Mouse (Mus musculus) hindbrain, embryonic 12.5 days (tissue): ENCODE measurements around the gene Slc2a3. TPM values are rescaled to one million over a fixed set of nuclear protein-coding genes. Genes with fewer than 3 reads are reported as not detected.
"Not testable (repeated sequence)": the region's sequence is repeated elsewhere in the genome, so short reads cannot be mapped to it uniquely, and the experiment has no call there.

Experiments
- ATAC-seq: fragments of 200-750 bp; cut with Nextera tagmentation; 2 replicates; pipeline ENCODE4 v1.8.0; 2017; ENCODE audit warnings: moderate TSS enrichment; ENCODE audit not compliant: low FRiP score
- H3K27ac ChIP-seq: fragments of 300-500 bp; sonication (generic); 2 replicates; pipeline ENCODE4 v1.5.1; 2016; ENCODE audit warnings: mild to moderate bottlenecking
- H3K27me3 ChIP-seq: fragments of 300-500 bp; sonication (generic); 2 replicates; pipeline ENCODE4 v1.6.1; 2016; ENCODE audit warnings: mild to moderate bottlenecking
- H3K36me3 ChIP-seq: fragments of 300-500 bp; sonication (generic); 2 replicates; pipeline ENCODE4 v1.6.1; 2016; ENCODE audit warnings: mild to moderate bottlenecking
- H3K4me1 ChIP-seq: fragments of 300-500 bp; sonication (generic); 2 replicates; pipeline ENCODE4 v1.6.1; 2016
- H3K4me2 ChIP-seq: fragments of 300-500 bp; sonication (generic); replicated peaks from 2 replicates; pipeline ENCODE4 v1.6.1; 2016; ENCODE audit warnings: mild to moderate bottlenecking
- H3K4me3 ChIP-seq: fragments of 300-500 bp; sonication (generic); 2 replicates; pipeline ENCODE4 v1.5.1; 2016; ENCODE audit warnings: mild to moderate bottlenecking
- H3K9ac ChIP-seq: fragments of 300-500 bp; sonication (generic); 2 replicates; pipeline ENCODE4 v1.6.1; 2016; ENCODE audit warnings: mild to moderate bottlenecking, moderate library complexity
- H3K9me3 ChIP-seq: fragments of 300-500 bp; sonication (generic); replicated peaks from 2 replicates; pipeline ENCODE4 v1.6.1; 2016; ENCODE audit warnings: mild to moderate bottlenecking
- WGBS: fragments of 180-500 bp; shearing (Covaris S2); methylation state at CpG from one replicate; pipeline ENCODE4 v1.1.7; 2016; 5-methylcytosine and 5-hydroxymethylcytosine counted together
- polyA plus RNA-seq: library from polyadenylated mRNA; unstranded; fragments of >200 nt; fragmentation: Nextera tagmentation; extraction: Ambion mirVana; gene quantifications from 2 replicates; pipeline ENCODE4 v1.2.1, GENCODE M21; 2016

Slc2a3 gene
- polyA plus RNA-seq, 1 experiment from 2014 or later: 24.7 TPM

GRCm38 (mm10) chr6:122755913-122756312 is 45.5 kb downstream of the Slc2a3 start:
- ATAC-seq: no peak
- H3K9me3 ChIP-seq: no peaks in the 10 kb centered on the region
- no peak overlapping the region for H3K9ac ChIP-seq
- no peaks in the 10 kb centered on the region for H3K4me1 ChIP-seq
- no peak overlapping the region for H3K27ac ChIP-seq
- 52% methylated on average over 2 of the region's 2 CpGs for WGBS
- no peaks in the 10 kb centered on the region for H3K36me3 ChIP-seq
- H3K27me3 ChIP-seq: no peaks in the 10 kb centered on the region
- no peak overlapping the region for H3K4me2 ChIP-seq
- no peak overlapping the region for H3K4me3 ChIP-seq

- Histone ChIP-seq H3K9ac (no peak overlapping the region), H3K4me2 (no peak overlapping the region), H3K36me3 (no peaks in the 10 kb centered on the region), H3K4me3 (no peak overlapping the region), H3K27me3 (peaks cover 3% of the 10 kb centered on the region), H3K27ac (no peak overlapping the region), H3K9me3 (no peaks in the 10 kb centered on the region), H3K4me1 (no peaks in the 10 kb centered on the region)
- no peak for ATAC-seq
- WGBS: 82% methylated on average over 6 of the region's 6 CpGs
These were observed 50.9 kb downstream of the Slc2a3 start for GRCm38 (mm10) chr6:122750579-122750978.

GRCm38 (mm10) chr6:122744505-122745249 is 56.8 kb downstream of the Slc2a3 start:
- Histone ChIP-seq H3K4me2 (no peak overlapping the region), H3K4me1 (peaks cover 6% of the 10 kb centered on the region), H3K27ac (no peak overlapping the region), H3K36me3 (no peaks in the 10 kb centered on the region), H3K4me3 (no peak overlapping the region), H3K27me3 (peaks cover 46% of the 10 kb centered on the region), H3K9ac (no peak overlapping the region), H3K9me3 (no peaks in the 10 kb centered on the region)
- 23% methylated on average over 10 of the region's 10 CpGs for WGBS
- ATAC-seq: no peak

GRCm38 (mm10) chr6:122743353-122743752 is 58.1 kb downstream of the Slc2a3 start:
- peaks cover 46% of the 10 kb centered on the region for H3K27me3 ChIP-seq
- 16% methylated on average over 11 of the region's 11 CpGs for WGBS
- no peak overlapping the region for H3K27ac ChIP-seq
- no peaks in the 10 kb centered on the region for H3K36me3 ChIP-seq
- no peak for ATAC-seq
- H3K4me2 ChIP-seq: 0 out of 2 replicates have a peak overlapping the region, but pooled peaks have one; percentile 17
- H3K4me1 ChIP-seq: peaks cover 6% of the 10 kb centered on the region
- no peak overlapping the region for H3K4me3 ChIP-seq
- H3K9ac ChIP-seq: no peak overlapping the region
- no peaks in the 10 kb centered on the region for H3K9me3 ChIP-seq

GRCm38 (mm10) chr6:122742228-122742899 is 59.1 kb downstream of the Slc2a3 start:
- Histone ChIP-seq H3K4me2 (peak overlapping the region; percentile 79), H3K27me3 (peaks cover 46% of the 10 kb centered on the region), H3K4me1 (peaks cover 6% of the 10 kb centered on the region), H3K9me3 (no peaks in the 10 kb centered on the region), H3K27ac (no peak overlapping the region), H3K4me3 (peak overlapping the region; percentile 46), H3K36me3 (no peaks in the 10 kb centered on the region), H3K9ac (peak overlapping the region; percentile 49)
- 0 out of 2 replicates have a peak, but pooled peaks have one; percentile 27 for ATAC-seq
- WGBS: under 1% methylated on average over 23 of the region's 23 CpGs

- Histone ChIP-seq H3K27me3 (peaks cover 46% of the 10 kb centered on the region), H3K4me3 (peak overlapping the region; percentile 46), H3K9me3 (no peaks in the 10 kb centered on the region), H3K4me1 (peaks cover 6% of the 10 kb centered on the region), H3K36me3 (no peaks in the 10 kb centered on the region), H3K27ac (no peak overlapping the region), H3K9ac (peak overlapping the region; percentile 49), H3K4me2 (peak overlapping the region; percentile 79)
- ATAC-seq: no peak
- 3% methylated on average over 25 of the region's 25 CpGs for WGBS
These were observed 59.8 kb downstream of the Slc2a3 start for GRCm38 (mm10) chr6:122741460-122742227.

- Histone ChIP-seq H3K4me2 (peak overlapping the region; percentile 31), H3K9ac (no peak overlapping the region), H3K27me3 (peaks cover 37% of the 10 kb centered on the region), H3K4me3 (no peak overlapping the region), H3K4me1 (peaks cover 6% of the 10 kb centered on the region), H3K27ac (no peak overlapping the region), H3K9me3 (no peaks in the 10 kb centered on the region), H3K36me3 (no peaks in the 10 kb centered on the region)
- peak; percentile 4; the same call in 1 of the 2 replicates for ATAC-seq
- WGBS: 11% methylated on average over 8 of the region's 8 CpGs
These were observed 61.5 kb downstream of the Slc2a3 start for GRCm38 (mm10) chr6:122739952-122740351.

GRCm38 (mm10) chr6:122719942-122720341 is 81.5 kb downstream of the Slc2a3 start:
- H3K27me3 ChIP-seq: no peaks in the 10 kb centered on the region
- no peaks in the 10 kb centered on the region for H3K36me3 ChIP-seq
- no peak overlapping the region for H3K4me2 ChIP-seq
- no peak overlapping the region for H3K9ac ChIP-seq
- no peak overlapping the region for H3K27ac ChIP-seq
- WGBS: 37% methylated on average over 2 of the region's 2 CpGs
- H3K9me3 ChIP-seq: no peaks in the 10 kb centered on the region
- no peak overlapping the region for H3K4me3 ChIP-seq
- peaks cover 10% of the 10 kb centered on the region; the same call in 1 of the 2 replicates for H3K4me1 ChIP-seq
- no peak for ATAC-seq

GRCm38 (mm10) chr6:122718224-122718623 is 83.2 kb downstream of the Slc2a3 start:
- H3K4me2 ChIP-seq, H3K36me3 ChIP-seq, H3K9me3 ChIP-seq, H3K4me3 ChIP-seq, H3K4me1 ChIP-seq, H3K9ac ChIP-seq, ATAC-seq, H3K27me3 ChIP-seq, H3K27ac ChIP-seq: not testable (repeated sequence)
- WGBS: 92% methylated on average over 1 of the region's 1 CpGs

- Histone ChIP-seq H3K9ac (no peak overlapping the region), H3K9me3 (no peaks in the 10 kb centered on the region), H3K27ac (no peak overlapping the region; the same call in 1 of the 2 replicates), H3K36me3 (no peaks in the 10 kb centered on the region), H3K4me3 (no peak overlapping the region), H3K4me1 (peaks cover 10% of the 10 kb centered on the region; the same call in 1 of the 2 replicates), H3K4me2 (0 out of 2 replicates have a peak overlapping the region, but pooled peaks have one; percentile 6), H3K27me3 (no peaks in the 10 kb centered on the region)
- ATAC-seq: 0 out of 2 replicates have a peak, but pooled peaks have one; percentile 19
- 3% methylated on average over 4 of the region's 4 CpGs for WGBS
These were observed 85.6 kb downstream of the Slc2a3 start for GRCm38 (mm10) chr6:122715886-122716285.

GRCm38 (mm10) chr6:122714707-122715365 is 86.6 kb downstream of the Slc2a3 start:
- no peaks in the 10 kb centered on the region for H3K9me3 ChIP-seq
- ATAC-seq: no peak
- H3K36me3 ChIP-seq: no peaks in the 10 kb centered on the region

More at GRCm38 (mm10) chr6:122714707-122715365, 86.6 kb downstream of the Slc2a3 start:
- Histone ChIP-seq H3K4me1 (peaks cover 10% of the 10 kb centered on the region; the same call in 1 of the 2 replicates), H3K27ac (no peak overlapping the region), H3K9ac (no peak overlapping the region), H3K4me3 (no peak overlapping the region), H3K27me3 (no peaks in the 10 kb centered on the region), H3K4me2 (no peak overlapping the region)
- 58% methylated on average over 7 of the region's 7 CpGs for WGBS
